Mouse (Mus musculus): ENCODE results near the gene Adgrf1.
"Not testable (repeated sequence)": the region's sequence is repeated elsewhere in the genome, so short reads cannot be mapped to it uniquely, and the experiment has no call there.

Adgrf1 gene

DNA sequence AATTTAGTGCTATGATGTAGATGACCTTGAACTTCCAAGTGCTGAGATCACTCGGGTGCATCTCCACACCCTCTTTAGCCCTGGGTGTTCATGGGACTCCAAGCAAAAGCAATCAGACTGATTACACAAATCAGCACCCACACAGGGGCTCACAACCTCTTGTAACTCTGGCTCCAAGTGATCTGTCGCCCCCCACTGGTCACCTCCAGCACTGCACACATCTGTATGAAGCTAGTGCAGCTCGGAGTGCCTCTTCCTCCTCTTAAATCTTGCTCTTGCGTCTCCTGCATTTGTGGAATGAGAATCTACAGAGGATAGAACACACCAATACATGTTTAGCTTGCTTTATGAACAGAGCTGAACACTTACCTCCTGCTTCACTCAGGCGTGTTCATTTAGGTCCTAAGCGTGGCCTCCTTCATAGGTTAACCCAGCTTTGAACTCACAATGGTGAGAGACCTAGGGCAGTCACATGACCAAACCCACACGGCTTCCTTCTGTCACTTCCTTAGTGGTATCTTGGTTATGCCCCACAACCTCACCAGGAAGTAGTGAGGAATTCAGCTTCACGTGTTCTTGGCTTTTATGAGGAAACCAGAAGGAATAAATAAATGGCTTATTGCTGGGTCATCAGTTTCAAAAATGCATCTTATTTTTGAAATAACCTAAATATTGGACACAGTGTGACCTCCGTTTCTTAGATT, 2.9 kb upstream of the Adgrf1 start:
- DNase-seq = peak; percentile 34 to 40

DNA sequence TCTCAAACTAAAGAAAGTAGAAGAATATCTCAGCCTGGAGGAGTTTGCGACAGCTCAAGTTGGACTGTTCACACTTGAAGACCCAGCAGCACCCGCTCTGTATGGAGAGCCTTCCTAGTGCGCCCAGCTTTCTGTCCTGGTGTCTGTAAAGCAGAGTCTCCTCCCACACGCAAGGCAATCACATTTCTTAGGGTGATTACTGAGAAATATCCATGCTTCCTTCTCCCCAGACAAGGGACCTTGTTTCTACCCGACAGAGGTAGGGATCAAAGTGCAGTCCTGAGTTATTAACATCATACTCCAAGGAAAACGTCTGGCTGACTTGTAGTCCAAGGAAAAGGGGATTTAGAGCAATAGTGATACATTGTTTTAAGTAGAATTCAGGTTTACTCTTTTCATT, 6.1 kb downstream of the Adgrf1 start:
- no peak for DNase-seq

DNA sequence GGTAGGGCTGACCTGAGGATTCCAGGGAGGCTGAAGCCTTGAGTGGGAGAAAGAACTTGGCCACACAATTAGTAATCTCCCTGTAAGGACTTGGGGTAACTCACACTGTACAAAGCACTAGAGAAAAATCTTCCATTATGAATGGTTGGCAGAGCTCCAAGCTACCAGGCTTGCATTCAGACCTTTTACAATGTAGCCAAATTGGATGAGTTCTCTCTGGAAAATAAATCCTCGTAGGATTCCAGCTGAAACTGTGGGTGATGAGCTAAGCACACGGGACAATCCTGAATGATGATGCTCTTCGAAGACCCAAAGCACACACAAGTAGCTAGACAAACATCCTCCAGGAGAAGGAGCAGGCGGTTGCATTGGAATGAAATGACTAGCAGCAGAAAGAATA, 7.1 kb downstream of the Adgrf1 start:
- DNase-seq = no peak

DNA sequence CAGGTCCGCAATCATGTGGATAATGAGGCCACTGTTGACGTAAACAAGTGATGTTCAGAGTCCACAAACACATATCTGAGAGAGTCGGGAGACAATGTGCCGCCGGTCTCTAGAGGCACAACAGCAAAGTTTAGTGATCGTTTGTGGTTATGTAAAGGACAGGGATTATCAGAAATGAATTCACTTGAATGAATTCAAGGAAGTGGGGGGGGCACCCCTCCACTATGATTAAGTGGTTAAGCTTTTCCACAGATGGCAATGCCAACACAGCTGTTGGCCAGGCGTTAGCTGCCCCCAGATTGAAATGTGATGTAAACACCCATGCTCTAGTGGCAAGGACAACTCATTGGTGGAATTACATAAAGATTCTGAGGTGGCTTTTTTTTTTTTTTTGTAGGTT, 9.5 kb downstream of the Adgrf1 start:
- no peak for DNase-seq

DNA sequence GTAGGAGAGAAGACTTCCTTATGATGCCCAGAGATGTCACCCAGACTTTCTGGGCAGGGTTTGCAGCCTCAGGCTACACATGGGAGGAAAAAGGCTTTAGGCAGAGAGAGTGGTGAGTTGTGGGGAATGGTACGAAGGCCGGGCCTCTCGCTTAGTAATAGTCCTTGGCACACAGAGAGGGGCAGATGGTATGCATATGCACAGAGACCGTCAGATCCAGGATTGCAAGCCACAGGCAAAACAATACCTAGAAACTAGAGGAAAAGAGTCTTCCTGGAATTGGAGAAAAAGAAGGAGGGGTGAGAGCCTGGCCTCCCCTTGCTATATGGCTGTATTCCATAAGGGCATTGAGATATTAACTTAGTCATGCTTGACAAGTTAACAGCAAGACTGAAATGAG, 12.2 kb downstream of the Adgrf1 start:
- DNase-seq = no peak

DNA sequence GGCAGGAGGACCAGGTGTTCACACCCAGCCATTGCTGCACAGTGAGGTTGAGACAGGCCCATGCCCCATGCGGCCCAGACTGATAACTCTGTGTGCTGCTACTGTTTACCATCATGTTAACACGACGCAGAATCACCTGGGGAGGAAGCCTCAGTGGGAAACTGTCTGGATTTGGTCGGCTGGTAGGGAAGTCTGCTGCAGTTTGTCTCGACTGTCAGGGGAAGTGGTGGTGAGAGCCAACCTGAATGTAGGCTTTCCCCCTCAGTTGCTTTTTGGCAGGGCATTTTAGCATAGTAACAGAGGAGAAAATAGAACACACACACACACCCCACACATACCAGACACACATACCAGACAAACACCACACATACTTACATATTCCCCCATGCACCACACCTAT, 12.7 kb downstream of the Adgrf1 start:
- DNase-seq = no peak

DNA sequence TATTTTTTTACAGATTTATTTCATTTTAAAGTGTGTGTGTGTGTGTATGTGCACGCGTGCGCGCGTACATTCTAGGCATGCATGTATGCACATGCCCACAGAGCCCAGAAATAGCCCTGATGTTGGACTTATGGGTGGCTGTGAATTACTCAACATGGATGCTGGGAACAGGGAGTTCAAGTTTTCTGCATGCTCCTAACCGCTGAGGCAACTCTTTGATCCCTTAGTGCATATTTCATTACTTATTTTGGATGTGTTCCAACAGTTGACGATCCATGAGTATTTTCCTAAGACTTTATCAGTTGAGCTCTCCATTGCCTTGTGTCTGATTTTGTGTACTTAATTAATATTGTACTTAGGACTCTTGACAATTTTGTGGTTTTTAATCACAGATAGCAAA, 29.4 kb downstream of the Adgrf1 start:
- no peak for DNase-seq

DNA sequence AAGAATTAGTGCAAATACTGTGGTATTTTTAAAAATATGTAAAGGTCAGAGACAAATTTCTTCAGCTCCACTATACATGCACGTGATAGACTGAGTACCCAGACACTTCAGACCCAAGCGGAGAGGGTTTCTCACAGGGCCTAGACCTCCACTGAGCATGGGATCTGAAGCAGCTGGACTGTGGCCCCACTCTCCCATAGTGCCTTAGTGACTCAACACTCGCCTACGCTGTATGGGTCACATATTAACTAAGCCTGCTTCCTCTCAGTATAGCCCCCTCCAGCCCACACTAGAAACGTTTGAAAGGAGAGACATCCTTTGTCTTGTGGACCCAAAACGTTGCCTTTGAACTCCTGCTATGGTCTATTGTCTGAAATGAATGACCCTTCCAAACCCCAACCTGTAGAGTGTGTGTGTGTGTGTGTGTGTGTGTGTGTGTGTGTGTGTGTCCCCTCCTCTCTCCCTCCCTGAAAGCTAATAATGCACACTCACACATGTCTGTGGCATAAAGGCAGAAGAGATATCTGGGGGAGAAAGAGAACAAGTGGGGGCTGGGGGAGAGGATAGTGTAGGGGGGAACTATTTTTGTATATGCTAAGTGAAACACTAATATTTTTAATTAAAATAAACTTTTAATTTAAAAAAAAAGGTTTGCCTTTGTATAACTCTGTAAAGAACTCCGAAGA, 56.0 kb downstream of the Adgrf1 start:
- DNase-seq = no peak

DNA sequence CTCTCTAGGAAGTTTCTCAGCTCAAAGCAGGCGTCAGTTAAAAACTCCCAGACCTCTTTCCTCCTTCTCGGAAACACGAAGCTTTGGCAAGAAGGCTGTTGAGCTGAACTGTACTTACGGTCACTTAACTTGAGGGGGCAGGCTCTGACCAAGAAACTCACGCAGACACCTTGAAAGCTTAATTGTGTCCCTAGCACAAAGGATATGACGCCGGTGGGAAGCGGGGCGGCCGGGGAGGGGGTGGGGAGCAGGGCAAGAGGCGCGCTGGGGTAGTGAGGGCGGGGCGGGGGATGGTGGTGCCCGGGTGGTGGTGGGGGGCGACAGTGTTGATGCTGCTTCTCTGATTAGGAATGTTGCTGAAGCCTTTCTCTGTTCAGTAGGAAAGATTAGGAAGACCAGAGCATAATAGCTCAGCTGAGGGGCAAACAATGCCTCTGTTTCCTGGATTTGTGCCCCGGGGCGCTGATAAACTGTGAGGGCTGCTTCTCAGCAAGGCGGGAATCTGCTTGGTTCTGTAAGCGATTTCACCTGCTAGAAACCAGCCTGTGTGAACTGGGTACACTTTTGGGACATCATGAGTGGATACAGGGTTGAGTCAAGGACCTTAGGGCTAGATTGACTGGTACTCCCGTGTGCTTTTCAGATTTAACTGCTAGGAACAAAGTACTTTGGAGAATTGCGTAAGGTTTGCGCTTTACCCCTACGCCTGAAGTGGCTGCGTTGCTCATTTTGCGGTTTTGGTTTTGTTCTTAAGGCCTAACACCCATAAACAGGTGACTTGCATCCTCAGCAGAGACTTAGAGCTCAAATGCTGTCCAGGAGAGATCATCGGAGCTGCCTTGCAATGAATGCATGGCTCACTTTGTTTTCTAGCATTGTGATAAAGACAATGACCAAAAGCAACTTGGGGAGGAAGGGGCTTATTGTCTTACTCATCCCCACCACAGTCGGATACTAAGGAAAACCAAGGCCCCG, 56.9 kb downstream of the Adgrf1 start:
- DNase-seq = peak; percentile 35 to 50

DNA sequence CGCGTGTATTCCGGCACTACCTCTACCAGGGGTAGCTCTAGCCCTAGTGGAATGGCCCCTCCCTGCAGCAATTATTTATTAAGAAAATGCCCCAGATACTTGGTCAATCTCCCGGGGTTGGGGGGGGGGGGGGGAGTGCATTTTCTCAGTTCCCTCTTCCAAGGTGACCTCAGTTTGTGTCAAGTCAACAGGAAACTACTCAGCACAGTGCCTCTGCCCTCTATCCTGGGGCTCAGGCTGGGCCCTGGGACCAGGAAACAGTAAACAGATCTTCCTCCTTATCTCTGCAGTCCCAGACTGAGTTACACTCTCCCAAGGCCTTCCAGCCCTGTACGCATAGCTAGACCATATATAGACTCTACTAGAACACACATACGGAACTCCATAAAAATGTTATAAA, 57.7 kb downstream of the Adgrf1 start:
- no peak for DNase-seq

DNA sequence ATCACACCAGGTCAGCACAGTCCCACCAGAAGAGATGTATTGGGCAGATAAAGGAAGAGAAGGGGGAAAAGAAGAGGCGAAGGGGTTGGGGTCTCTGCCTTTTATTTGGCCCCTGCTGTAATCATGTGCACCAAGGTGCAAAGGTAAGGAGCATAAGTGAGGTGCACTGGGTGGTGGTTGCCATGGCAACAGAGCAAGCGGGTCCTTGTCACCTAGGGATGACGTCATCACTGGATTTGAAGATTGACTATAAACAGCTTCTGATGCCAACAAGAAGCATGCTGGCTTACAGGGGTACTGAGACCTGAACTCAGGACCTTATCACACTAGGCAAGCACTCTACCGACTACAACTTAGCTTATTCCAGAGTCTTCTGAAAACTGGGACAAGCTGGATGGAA, 59.1 kb downstream of the Adgrf1 start:
- no peak for DNase-seq

DNA sequence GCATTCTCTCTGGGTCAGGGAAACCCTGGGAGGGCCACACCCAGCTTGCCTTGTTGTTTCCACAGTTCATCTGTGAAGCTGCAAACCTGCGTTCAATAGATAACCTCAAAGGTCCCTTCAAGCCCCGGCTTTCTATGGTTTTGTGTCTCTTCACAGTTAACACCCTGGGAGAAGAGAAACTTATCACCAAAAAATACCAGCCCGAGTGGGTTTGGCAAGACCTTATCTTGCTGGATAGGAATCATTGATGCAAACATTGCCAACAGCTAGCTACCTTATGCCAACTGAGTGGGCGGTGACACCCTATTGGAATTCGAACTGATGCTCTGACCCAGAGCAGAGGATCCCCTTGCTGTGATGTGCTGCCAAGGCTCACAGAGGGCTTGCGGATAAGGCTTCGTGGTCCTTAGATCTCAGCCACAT, 59.6 kb downstream of the Adgrf1 start:
- DNase-seq = no peak

DNA sequence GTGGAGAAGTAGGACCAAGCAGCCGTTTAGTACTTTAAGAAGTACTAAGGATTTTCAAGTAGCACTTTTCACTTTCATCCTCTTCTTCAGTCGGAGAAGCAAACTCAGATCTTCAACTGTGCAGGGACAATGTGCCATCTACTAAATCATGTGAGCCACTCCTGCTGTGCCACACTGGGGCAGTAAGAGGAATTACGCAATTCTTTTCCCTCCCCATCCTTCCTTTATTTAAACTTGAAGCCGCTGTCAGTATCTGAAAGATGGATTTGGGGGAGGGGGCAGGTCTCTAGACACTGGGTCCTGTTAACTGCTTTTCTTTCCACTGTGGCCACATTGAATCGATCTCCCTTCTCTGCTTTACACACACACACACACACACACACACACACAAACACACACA, 62.6 kb downstream of the Adgrf1 start:
- no peak for DNase-seq

DNA sequence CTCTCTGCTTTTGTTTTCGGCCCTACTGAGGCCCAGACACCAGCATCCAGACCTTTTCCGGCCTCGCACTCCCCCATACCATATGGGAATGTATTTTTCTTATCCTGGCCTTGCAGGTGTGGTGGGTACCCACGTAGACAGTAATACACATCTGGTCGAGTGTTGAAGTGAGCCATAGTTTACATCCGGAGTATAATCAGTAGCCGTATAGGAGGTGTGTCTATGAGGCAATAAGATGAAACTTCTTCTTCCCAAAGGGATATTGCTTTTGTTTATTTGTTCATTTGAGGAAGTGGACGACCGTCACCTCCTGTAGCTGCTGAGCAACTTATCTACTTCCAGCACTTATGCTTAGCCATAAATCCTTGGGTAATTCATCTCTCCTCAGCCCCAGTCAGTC, 63.9 kb downstream of the Adgrf1 start:
- DNase-seq = no peak

DNA sequence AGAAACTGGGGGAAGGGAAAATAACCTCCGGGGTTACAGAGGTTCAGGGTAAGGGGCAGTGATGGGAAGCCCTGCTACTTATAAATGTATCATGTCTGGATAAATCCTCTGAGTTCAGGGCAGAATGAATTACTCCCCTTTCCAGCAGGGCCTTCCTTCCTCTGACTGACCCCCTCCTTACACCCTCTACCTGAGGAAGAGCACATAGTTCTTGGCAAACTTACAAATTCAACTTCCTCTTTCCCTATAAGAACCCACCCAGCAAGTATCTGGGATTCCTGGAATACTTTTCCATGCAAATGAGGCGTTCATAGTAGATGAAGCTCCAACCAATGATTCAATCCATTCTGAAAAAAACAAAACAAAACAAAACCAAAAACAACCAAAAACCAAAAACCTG, 67.5 kb downstream of the Adgrf1 start:
- no peak for DNase-seq

DNA sequence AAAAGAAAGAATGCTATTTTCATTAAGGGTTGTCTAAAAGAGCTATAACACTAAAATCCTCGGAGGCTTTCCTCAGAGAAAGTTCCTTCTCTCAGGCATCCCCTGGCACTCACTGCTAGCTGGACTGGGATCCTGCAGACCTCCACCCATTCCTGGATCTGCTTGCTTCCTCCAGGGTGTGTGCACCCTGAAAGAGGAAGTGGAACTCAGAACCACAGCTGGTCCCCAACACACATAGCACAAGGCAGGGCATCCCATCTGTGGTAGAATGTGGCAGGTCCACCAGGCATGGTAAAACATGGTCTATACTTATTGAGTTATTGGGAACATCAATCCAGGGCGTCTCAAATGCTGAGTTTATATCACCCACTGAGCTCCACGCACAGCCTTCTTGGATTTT, 68.2 kb downstream of the Adgrf1 start:
- no peak for DNase-seq

DNA sequence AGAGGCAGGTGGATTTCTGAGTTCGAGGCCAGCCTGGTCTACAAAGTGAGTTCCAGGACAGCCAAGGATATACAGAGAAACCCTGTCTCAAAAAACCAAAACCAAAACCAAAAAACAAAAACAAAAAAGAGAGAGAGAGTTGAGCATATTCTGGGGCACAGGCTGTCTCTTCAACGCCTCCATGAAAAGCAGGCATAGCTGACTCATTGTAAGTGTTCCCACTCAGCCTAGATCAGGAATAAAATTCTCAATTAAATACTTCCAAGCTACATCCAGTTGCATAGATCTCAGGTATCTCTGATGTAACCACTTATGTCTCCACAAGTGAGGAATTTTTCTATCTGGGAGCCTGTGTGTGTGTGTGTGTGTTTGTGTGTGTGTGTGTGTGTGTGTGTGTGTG, 76.4 kb downstream of the Adgrf1 start:
- DNase-seq = not testable (repeated sequence)

DNA sequence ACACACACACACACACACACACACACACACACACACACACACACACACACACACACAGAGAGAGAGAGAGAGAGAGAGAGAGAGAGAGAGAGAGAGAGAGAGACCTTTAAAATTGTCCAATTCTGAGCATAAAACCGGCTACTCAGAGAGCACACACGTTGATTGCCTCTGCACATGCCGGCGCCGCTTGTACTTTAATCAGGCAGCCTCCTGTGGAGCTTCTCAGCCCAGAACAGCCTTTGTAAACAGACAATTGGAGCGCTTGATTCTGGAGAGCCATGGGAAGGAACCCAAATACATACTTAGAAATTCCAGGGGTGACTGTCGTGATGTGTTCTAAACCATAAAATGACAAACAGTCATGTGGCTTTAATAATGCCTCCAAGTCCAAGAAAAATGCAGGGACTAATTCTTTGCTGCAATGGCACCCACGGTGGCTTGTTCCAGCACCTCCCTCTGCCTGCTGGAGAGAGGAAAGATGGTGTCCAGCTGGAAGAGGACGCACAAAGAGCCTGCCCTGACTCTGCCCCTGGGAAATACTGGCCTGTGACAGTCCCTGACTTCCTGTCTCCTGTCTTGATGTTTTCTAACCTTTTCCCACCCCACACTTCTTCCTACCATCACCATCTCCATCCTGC, 87.9 kb downstream of the Adgrf1 start:
- DNase-seq = no peak

DNA sequence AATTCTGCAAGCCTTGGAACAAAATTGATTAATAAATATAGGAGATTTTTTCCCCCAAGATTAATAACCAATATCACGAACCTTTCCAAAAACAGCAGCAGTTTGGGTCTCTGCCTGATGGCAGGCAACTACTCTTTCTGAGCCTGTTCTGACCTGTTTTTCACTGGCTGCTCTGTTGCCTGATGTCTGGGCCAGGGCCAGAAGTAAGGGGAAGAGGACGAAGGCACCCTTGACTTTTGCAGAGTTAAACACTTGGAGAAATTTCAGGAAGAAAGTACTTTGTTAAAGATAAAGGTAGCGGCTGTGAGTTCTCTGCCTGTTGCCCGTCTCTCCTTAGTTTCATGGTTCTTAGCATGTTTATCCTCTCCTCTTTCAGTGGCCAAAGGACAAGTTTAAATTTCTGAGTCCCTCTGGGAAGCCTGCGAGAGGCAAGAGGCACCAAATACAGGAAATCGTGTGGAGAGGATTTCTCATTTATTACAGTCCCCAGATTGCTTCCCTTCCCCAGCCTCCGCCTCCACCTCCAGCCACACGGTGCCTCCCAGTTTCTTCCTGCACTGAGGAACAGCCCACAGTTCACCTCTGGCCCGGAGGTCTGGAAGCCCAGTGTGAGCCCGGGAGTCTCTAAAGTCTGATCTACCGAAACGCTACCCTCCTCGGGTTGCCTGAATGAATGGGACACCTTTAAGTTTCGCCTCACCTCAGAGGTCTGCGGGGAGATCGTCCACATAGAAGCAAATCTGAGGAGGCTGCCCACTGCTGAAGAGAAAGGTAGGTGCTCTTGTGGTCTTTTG, 89.9 kb downstream of the Adgrf1 start, which contains the start of gene Adgrf5:
Adgrf5 (plus strand) TSS at position 626 of the 794 bp plus-strand sequence.
- no peak for DNase-seq

DNA sequence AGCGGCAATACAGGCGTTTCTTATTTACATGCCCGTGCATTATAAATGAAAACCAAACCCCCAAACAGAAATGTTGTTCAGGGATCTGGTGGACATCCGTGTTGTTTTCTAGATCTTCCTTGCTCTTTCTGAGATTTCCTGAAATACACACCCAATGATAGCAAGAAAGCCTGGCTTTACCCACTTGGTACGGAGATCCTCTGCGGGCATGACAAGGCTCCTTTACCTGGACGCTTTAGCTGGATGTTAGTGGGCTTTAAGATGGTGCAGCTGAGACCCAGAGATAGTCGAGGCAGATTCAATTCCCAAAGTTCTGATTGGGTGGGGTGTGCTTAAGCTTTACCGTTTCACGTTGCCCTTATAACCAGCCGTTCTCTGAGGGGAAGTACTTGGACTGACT, 90.9 kb downstream of the Adgrf1 start:
- DNase-seq = no peak

DNA sequence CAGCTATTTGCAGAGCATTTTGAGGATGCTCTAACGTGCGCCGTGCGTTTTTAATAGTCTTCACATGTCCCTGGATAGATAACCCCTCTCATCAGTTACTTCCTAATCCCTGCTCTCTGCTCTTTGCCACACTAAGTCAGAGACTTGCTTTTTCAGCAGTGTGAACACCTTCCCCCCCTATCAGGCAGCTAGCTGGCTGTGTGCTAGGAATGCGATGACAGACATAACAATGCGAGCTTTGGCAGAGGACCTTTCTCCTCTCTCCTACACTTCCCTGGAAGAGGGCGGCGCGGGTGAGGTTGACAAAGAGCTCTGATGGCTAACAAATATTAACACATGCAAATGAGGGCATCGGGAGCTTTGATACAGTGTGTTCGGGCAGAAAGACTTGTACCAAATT, 92.2 kb downstream of the Adgrf1 start:
- DNase-seq = no peak

DNA sequence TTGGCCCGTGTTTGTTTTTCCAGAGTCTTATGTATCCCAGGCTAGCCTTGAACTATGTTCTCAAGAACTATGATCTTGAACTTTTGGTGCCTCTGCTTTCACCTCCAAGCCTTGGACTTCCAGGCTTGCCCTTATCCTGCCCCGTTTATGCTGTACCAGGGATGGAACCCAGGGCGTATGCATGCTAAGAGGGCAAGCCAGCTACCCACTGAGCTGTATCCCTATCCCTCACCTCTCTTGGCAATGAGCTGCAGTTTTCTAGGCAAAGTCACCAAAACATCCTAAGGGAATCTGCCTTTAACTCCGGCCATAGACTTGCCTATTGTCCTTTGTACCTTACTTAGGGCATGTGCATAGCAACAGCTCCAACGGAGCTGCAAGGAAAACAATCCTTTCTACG, 92.8 kb downstream of the Adgrf1 start:
- no peak for DNase-seq
